Mouse (Mus musculus) monocyte, adult 2 months (primary cell): ENCODE data around the gene Ntsr2.

Experiments used
- DNase-seq, 2 experiments: peaks; one replicate each; pipeline ENCODE4 v3.0.0; 2022; ENCODE audit warnings: low spot score in 2 of 2, low read depth in 1 of 2

The Ntsr2 gene

GRCm38 (mm10) chr12:16653332-16654093, at the start of gene Ntsr2:
Gene Ntsr2, plus strand, starts transcription at chr12:16653382.
- no peak for DNase-seq

DNA sequence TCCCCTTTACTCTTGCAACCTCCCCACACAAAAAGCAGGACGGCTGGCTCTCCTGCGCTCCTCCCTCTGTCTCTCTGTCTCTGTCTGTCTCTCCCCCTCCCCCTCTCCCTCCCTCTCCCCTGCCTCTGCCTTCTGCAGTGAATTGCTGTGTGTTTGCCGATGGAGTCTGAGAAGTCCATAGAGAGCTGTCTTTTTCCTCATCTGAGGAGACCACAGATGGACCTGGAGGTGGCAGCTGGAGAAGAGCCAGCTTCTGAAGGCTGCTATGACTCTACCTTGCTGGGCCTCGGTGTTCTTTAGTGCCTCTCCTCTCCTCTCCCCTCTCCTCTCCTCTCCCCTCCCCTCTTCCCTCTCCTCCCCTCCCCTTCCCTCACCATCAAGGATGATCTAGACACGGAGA, 47.6 kb upstream of the Ntsr2 start:
- DNase-seq: no peak

GRCm38 (mm10) chr12:16610936-16611335, 42.2 kb upstream of the Ntsr2 start, which contains the start of gene Lpin1:
Gene Lpin1, minus strand, starts transcription at chr12:16610966.
- DNase-seq: no peak

DNA sequence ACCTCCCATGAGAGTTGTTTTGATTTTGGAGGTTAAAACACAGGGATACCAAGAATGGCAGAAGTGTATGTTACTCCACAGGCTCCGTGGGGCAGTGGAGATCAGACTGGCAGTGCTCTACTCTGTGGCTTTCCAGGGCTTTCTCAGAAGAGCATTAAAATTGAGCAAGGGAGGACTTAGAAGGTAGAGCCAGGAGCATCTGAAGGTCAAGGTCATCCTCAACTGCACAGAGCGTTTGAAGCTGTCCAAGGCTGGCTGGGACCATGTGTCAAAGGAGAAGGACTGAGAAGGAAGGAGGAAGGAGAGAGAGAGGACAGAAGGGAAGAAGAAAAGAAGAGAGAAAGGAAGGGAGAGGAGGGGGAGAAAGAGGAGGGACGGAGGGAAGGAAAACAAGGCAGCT, 38.6 kb upstream of the Ntsr2 start:
- DNase-seq: no peak

DNA sequence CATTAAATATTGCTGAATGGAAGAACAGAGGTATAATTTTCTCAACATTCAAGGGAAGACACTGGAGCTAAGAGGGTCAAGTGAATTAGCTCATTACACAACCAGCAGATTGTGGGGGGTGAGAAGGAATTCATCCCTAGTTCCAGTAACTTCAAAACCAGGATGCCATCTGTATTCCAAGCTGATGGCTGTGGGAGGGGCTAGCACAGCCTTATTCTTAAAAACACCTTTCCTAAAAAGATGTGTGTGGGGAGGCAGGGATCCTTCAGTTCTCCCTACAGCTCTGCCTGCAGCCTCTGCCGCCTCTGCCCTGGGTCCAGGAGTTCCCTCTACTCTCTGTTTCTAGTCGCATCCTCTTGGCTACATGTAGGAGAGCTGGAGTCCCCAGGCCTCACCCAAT, 37.4 kb upstream of the Ntsr2 start:
- DNase-seq: no peak

DNA sequence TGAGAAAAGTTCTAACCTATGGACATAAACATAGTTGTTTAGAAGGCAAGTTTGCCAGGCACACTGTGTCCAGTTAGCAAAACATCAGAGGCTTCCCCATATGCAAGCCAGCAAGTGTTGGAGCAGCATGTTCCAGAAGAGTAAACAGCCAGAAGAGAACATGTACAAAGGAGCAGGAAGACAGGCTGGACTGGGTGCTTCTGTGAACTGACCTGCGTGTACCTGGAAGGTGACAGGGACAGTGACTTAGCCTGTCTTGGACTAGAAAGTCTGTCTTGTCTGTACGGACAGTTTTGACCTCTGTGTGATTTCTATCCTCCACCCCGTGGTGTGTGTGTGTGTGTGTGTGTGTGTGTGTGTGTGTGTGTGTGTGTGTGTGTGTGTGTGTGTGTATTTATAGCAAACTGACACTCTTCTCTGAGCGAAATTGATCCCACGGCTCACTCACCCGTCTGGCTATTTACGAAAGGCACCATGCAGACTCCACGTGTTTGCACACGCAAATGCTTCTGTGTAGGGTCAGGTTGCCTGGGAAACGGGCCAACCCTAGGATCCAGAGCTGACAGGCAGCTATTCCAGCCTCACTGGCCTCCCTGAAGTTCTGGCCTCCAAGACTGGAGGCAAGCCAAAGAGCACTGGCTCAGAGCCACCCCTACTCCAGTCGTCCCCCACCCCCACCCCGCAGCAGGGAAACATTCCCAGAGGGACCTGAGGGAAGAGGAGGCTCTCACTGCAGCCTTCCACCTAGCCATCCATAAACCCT, 34.5 kb upstream of the Ntsr2 start:
- no peak for DNase-seq

DNA sequence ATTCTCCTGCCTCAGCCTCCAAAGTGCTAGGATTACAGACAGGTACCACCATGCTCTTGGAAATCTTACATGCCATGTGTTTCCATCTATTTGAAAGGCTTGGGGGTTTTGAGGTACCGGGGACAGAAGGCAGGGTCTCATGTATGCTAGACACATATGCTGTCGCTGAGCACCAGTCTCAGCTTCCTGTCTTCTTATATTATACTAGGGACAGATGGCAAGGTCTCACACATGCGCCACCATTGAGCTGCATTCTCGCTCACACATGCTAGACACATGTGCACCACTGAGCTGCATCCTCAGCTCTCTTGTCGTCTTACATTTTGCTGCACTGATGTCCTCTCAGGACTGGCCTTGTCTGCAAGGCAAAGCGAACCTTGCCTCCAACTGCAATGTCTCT, 33.7 kb upstream of the Ntsr2 start:
- DNase-seq: no peak

DNA sequence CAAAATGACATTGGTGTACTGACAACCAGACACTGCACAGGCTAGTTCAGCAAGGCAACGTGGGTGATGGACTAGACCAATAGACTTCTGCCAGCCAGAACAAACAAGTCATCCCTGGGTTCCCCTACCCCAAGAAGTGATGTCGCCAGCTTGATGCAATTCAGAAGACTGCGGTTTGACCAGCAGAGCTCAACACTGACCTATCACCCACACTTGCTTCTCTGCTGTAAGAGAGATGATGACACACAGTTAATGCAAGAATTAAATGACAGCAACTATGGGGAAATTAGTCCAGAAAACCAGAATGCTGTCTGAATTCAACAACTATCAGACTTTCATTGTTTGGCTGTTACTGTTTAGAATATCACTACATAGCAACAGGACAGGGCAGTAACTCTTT, 33.0 kb upstream of the Ntsr2 start:
- DNase-seq: no peak

DNA sequence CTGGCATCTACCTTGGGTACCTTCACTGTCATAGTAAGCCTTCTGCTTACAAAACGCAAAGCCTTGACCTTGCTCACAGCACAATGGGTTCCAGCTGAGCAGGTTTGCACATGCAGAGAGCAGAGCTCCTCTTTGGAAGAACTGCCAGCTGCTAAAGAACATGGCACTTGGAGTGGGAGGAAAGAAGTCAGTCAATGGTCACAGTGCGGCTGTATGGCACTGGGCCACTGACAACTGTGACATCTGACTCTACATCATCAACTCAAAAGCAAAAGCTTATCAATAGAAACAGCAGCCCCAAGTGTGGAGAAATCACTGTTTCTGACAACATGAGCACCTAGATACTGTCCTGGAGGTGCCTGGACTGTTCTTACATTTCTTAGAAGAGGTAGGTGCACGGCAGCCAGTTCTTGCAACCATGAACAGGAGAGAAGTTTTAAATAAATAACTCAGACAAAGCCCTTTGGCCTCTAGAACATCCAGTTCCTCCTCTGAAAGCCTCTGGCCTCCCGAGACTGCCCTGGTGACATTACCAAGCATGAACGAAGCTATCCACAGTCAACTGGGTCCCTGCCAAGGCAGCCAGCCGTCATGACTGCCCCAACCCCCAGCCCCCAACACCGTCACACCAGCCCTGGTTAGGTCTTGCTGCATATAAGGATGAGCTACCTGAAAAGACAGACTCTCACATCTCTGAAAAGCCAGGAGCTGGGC, 22.9 kb upstream of the Ntsr2 start:
- no peak for DNase-seq

GRCm38 (mm10) chr12:16630866-16631185, 22.4 kb upstream of the Ntsr2 start:
- DNase-seq: no peak

- DNase-seq: no peak
These were observed 21.8 kb upstream of the Ntsr2 start for GRCm38 (mm10) chr12:16631423-16631822.

GRCm38 (mm10) chr12:16633235-16633634, 19.9 kb upstream of the Ntsr2 start:
- no peak for DNase-seq

DNA sequence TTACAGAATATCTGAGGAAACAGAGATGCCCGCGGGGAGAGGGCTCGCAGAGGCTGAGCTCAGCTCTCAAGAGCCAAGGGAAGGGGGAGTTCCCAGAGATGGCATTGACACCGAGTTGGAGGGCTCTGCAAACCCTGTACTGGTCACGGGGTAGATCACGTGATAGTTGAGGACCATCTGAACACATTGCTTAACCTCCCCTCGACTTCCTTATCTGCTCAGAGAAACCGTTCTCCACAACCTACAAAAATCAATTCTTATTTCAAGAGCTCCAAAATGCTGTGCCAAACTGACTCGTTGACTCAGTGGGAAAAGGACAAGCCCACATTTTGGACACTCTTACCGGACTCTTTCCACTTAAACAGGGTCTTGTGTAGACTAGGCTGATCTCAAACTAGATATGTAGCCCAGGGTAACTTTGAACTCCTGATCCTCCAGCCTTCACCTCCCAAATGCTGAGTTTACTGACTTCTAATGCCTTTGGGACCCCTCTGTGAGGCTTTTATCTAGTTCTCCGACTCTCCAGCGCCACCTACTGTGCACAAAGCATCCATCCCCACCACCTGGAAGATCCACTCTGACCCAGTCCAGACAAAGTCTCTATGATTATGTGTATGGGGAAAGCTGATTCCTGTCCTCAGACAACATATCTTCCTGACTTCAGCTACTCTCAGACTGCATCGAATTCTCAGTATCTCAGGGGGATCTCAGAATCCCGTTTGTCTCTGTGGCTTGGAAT, 18.9 kb upstream of the Ntsr2 start:
- no peak for DNase-seq

- no peak for DNase-seq
These were observed 17.4 kb upstream of the Ntsr2 start for GRCm38 (mm10) chr12:16635816-16636215.

DNA sequence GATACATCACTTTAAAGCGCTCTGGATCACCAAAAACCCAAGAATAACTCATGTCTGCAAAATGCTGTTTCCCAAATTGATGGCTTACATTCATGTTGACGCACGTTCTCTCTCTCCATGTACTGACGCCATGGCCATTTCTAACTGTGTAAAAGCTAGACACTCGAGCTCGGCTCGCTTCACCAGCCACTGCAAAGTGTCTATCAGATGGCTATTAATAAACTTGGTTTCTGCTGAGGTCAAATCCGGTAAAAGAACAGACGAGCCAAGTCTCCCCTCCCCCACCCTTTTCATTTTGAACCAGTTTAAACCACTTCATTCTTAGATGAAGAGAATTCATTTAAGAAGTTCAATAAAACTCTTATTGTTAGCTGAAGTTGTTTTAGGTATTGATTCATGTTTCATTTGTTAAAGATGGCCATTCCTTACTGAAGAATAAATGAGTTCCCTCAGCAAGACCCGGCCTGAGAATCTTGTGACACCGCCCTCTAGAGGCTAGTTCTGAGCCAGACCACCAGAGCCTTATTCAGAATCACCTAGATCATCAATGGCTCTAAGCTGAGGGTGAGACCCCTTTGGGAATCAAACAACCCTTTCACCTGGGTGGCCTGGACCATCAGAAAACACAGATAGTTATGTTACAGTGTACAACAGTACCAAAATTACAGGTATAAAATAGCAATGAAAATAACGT, 14.0 kb upstream of the Ntsr2 start:
- DNase-seq: no peak

- no peak for DNase-seq
These were observed 13.1 kb upstream of the Ntsr2 start for GRCm38 (mm10) chr12:16640075-16640474.

DNA sequence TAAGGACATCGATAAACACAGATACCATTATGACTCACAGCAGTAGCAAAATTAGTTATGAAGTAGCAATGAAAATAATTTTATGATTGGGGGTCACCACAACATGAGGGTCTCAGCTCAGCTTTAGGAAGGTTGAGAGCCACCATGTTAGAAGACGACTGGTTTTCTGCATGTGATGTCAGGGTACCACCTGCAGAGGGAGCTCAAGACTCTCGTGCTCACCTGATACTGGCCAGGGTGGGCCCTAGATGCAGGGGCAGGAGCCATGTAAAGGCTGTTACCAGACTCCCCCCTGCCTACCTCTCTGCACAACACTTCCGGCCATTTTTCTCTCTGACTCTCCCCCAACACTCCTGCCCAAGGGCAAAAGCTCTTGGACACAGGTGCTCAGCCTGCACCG, 11.2 kb upstream of the Ntsr2 start:
- DNase-seq: no peak

DNA sequence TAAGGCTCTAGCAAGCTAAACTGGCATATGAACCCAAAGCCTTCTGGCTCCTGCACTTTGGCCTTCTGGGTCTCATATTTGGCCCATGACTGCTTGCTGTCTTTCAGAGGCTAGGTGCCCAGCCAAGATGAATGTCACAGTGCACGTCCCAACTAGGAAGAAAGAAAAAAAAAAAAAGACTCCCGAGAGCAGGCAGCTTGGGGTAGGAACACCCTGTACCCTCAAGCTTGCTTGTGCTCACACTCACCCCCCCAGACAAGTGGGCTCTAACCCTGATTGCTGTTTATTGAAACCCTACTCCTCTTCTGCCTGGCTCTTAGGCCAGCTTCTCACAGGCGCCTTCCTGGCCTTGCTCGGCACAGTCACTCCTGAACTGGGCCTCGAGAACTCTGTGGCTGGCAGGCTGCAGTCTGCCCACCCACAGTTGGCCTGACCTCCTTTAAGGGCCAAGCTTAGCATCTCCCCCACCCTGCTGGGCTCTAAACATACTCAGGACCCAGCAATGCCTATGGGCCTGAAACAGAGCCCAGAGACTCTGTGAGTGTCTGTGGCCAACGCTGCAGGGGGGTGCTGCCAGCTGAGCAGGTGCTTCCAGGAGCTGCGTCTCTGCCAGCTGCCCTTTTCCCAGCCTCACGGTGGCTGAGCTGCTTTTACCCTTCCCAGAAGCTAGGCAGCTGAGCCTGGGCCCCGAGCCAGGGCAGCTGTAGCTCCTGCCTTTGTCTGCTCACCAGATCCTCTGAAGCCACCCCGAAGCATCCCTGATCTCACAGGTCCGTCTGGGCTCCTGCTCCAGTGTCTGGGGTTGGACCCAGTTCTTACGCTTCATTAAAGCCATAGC, 9.5 kb upstream of the Ntsr2 start:
- no peak for DNase-seq

GRCm38 (mm10) chr12:16644698-16645097, 8.5 kb upstream of the Ntsr2 start:
- DNase-seq: no peak
